Mouse (Mus musculus) kidney, adult 11 months (tissue): ENCODE measurements around the gene Prss36.
"Not testable (repeated sequence)": the region's sequence is repeated elsewhere in the genome, so short reads cannot be mapped to it uniquely, and the experiment has no call there.

Experiments
- DNase-seq: peaks from one replicate; pipeline ENCODE4 v3.0.0; 2022

Prss36 gene

GRCm38 (mm10) chr7:127946470-127947023, at the start of gene Prss36:
Gene Prss36, minus strand, starts transcription at chr7:127946725.
- no peak for DNase-seq

GRCm38 (mm10) chr7:127993341-127993977, 46.9 kb upstream of the Prss36 start, which contains the start of gene Pycard:
Gene Pycard, minus strand, starts transcription at chr7:127993867.
- peak; percentile 71 for DNase-seq

GRCm38 (mm10) chr7:127992488-127993340, 46.2 kb upstream of the Prss36 start:
- no peak for DNase-seq

- DNase-seq: peak; percentile 49
These were observed 45.3 kb upstream of the Prss36 start for GRCm38 (mm10) chr7:127991643-127992487.

- DNase-seq: no peak
These were observed 42.4 kb upstream of the Prss36 start for GRCm38 (mm10) chr7:127988904-127989303.

- DNase-seq: no peak
These were observed 34.1 kb upstream of the Prss36 start for GRCm38 (mm10) chr7:127980606-127981005.

GRCm38 (mm10) chr7:127978856-127979255, 32.3 kb upstream of the Prss36 start:
- no peak for DNase-seq

- DNase-seq: peak; percentile 5
These were observed 27.9 kb upstream of the Prss36 start for GRCm38 (mm10) chr7:127974413-127974930.

- DNase-seq: peak; percentile 77
These were observed 21.6 kb upstream of the Prss36 start for GRCm38 (mm10) chr7:127967922-127968828.

- peak; percentile 93 for DNase-seq
These were observed 20.7 kb upstream of the Prss36 start, which contains the start of gene Fus for GRCm38 (mm10) chr7:127967004-127967921. Gene Fus, plus strand, starts transcription at chr7:127967457.

GRCm38 (mm10) chr7:127966371-127966918, 19.9 kb upstream of the Prss36 start:
- no peak for DNase-seq

GRCm38 (mm10) chr7:127959364-127959763, 12.8 kb upstream of the Prss36 start:
- peak; percentile 35 for DNase-seq

GRCm38 (mm10) chr7:127952864-127953581, 6.5 kb upstream of the Prss36 start:
- DNase-seq: no peak

- DNase-seq: no peak
These were observed 1.9 kb downstream of the Prss36 start for GRCm38 (mm10) chr7:127944614-127945013.

- DNase-seq: not testable (repeated sequence)
These were observed 4.4 kb downstream of the Prss36 start for GRCm38 (mm10) chr7:127942097-127942496.

GRCm38 (mm10) chr7:127936216-127936884, 10.2 kb downstream of the Prss36 start:
- no peak for DNase-seq

GRCm38 (mm10) chr7:127935748-127936159, 10.8 kb downstream of the Prss36 start:
- no peak for DNase-seq

- peak; percentile 95 for DNase-seq
These were observed 11.3 kb downstream of the Prss36 start for GRCm38 (mm10) chr7:127935028-127935722.
